Mouse (Mus musculus) G1E (cell line): ENCODE measurements at regions not wholly inside any gene's neighbourhood (a gene's known extent, or its start where the extent isn't known, plus 50 kb on each side); places are given as distances from the start of the nearest gene placed in this dataset.

Experiments
- CTCF ChIP-seq: IDR thresholded peaks from 2 replicates; pipeline ENCODE4 v1.5.1; 2012; ENCODE audit warnings: low read depth, low read length, inconsistent platforms, mixed read lengths
- GATA1 ChIP-seq: IDR thresholded peaks from 2 replicates; pipeline ENCODE4 v1.6.1; 2012; ENCODE audit warnings: borderline replicate concordance, low read length, inconsistent platforms, mixed read lengths
- GATA2 ChIP-seq: IDR thresholded peaks from 2 replicates; pipeline ENCODE4 v1.6.1; 2012; ENCODE audit warnings: low read depth, low read length, inconsistent platforms, borderline replicate concordance

DNA sequence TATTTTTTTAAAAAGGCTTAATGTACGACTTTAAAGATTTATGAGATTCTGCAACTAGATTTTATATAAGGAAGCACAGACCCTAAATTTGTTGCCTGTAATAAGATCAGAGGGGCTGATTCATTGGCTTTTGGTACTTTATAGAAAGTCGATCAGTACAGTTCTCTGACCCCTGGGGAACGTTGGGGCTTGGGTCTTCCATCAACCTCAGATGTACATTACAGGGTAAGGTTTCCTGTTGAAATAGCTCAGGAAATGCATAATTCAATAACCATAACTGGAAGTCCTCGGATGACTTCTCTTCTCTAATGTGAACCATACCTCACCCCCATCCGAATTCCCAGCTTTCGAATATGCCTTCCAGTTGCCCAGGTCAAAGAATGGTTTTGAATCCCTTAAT lies 247.4 kb downstream of the Glrx3 start:
- TF ChIP-seq CTCF (no peak), GATA1 (no peak), GATA2 (no peak)
